Mouse (Mus musculus) adrenal gland, adult (tissue): ENCODE data around the gene 4930544D05Rik.
A peak's percentile ranks its signal among the peaks of the same experiment; 100 is the strongest.

ENCODE experiments used
- DNase-seq, 2 experiments: peaks; one replicate each; pipeline ENCODE4 v3.0.0; 2022 to 2023; ENCODE audit warnings: low spot score in 1 of 2; ENCODE audit not compliant: inconsistent age in 2 of 2

The 4930544D05Rik gene

GRCm38 (mm10) chr11:70597301-70597700 is 18.3 kb upstream of the 4930544D05Rik start:
- DNase-seq: no peak

GRCm38 (mm10) chr11:70598451-70598953 is 17.1 kb upstream of the 4930544D05Rik start:
- DNase-seq: no peak

GRCm38 (mm10) chr11:70605024-70605566 is 10.6 kb upstream of the 4930544D05Rik start:
- DNase-seq: peak; percentile 76 to 92

- DNase-seq: no peak
Measured at GRCm38 (mm10) chr11:70606717-70607116, 8.9 kb upstream of the 4930544D05Rik start.

GRCm38 (mm10) chr11:70607611-70608010 is 8.0 kb upstream of the 4930544D05Rik start:
- no peak for DNase-seq

- peak in 1 of 2 experiments; percentile 48 for DNase-seq
Measured at GRCm38 (mm10) chr11:70608381-70609066, 7.1 kb upstream of the 4930544D05Rik start.

GRCm38 (mm10) chr11:70610752-70611151 is 4.9 kb upstream of the 4930544D05Rik start:
- DNase-seq: no peak

- DNase-seq: peak in 1 of 2 experiments; percentile 56
Measured at GRCm38 (mm10) chr11:70612505-70612904, 3.1 kb upstream of the 4930544D05Rik start.

GRCm38 (mm10) chr11:70615074-70615473 is 574 bp upstream of the 4930544D05Rik start:
- peak; percentile 69 to 87 for DNase-seq

- no peak for DNase-seq
Measured at GRCm38 (mm10) chr11:70619101-70619500, 3.5 kb downstream of the 4930544D05Rik start, which contains the start of gene Chrne. Gene Chrne (minus strand): TSS chr11:70619216.

GRCm38 (mm10) chr11:70621972-70622814 is 6.5 kb downstream of the 4930544D05Rik start:
- no peak for DNase-seq

- DNase-seq: peak in 1 of 2 experiments; percentile 79
Measured at GRCm38 (mm10) chr11:70623053-70623742, 7.5 kb downstream of the 4930544D05Rik start.

GRCm38 (mm10) chr11:70625473-70625872 is 9.8 kb downstream of the 4930544D05Rik start:
- DNase-seq: peak; percentile 30 to 72

- DNase-seq: no peak
Measured at GRCm38 (mm10) chr11:70626877-70627276, 11.2 kb downstream of the 4930544D05Rik start.

- DNase-seq: peak in 1 of 2 experiments; percentile 69
Measured at GRCm38 (mm10) chr11:70628431-70628830, 12.8 kb downstream of the 4930544D05Rik start.

- DNase-seq: peak in 1 of 2 experiments; percentile 50
Measured at GRCm38 (mm10) chr11:70629557-70629956, 13.9 kb downstream of the 4930544D05Rik start.

- DNase-seq: no peak
Measured at GRCm38 (mm10) chr11:70630129-70630528, 14.5 kb downstream of the 4930544D05Rik start.

GRCm38 (mm10) chr11:70635601-70636000 is 20.0 kb downstream of the 4930544D05Rik start:
- DNase-seq: no peak

- DNase-seq: no peak
Measured at GRCm38 (mm10) chr11:70637764-70638163, 22.1 kb downstream of the 4930544D05Rik start.

GRCm38 (mm10) chr11:70638293-70638692 is 22.6 kb downstream of the 4930544D05Rik start:
- DNase-seq: no peak
